Mouse (Mus musculus) heart, adult 2 months (tissue): ENCODE measurements around the gene Slc36a2. TPM values are rescaled to one million over a fixed set of nuclear protein-coding genes. Genes with fewer than 3 reads are reported as not detected.

ENCODE experiments used
- DNase-seq, 2 experiments: peaks; one replicate each; pipeline ENCODE4 v3.0.0; 2021
- H3K27ac ChIP-seq: fragments of 200-600 bp; 2 replicates; pipeline ENCODE4 v1.8.1; 2022
- H3K27me3 ChIP-seq: fragments of 200-500 bp; 2 replicates; pipeline ENCODE4 v1.6.1; 2012; ENCODE audit warnings: mild to moderate bottlenecking, low read length, inconsistent platforms, mixed read lengths; ENCODE audit not compliant: control insufficient read depth, insufficient read depth
- H3K36me3 ChIP-seq: fragments of 200-500 bp; 2 replicates; pipeline ENCODE4 v1.6.1; 2012; ENCODE audit warnings: low read length, inconsistent platforms; ENCODE audit not compliant: control insufficient read depth, insufficient read depth
- H3K4me1 ChIP-seq: fragments of 200-500 bp; 2 replicates; pipeline ENCODE4 v1.6.1; 2011; ENCODE audit warnings: low read length; ENCODE audit not compliant: control insufficient read depth, insufficient read depth
- H3K4me3 ChIP-seq: fragments of 200-600 bp; 2 replicates; pipeline ENCODE4 v1.8.1; 2022
- H3K79me2 ChIP-seq: fragments of 200-500 bp; replicated peaks from 2 replicates; pipeline ENCODE4 v1.6.1; 2012; ENCODE audit warnings: mild to moderate bottlenecking, inconsistent platforms, low read length, moderate library complexity, mixed read lengths; ENCODE audit not compliant: control insufficient read depth, insufficient read depth
- H3K9ac ChIP-seq: fragments of 200-500 bp; 2 replicates; pipeline ENCODE4 v1.6.1; 2012; ENCODE audit warnings: low read depth, mild to moderate bottlenecking, control low read depth, inconsistent platforms, low read length, mixed read lengths
- CTCF ChIP-seq: fragments of 200-600 bp; IDR thresholded peaks from 2 replicates; pipeline ENCODE4 v1.8.1; 2022; ENCODE audit warnings: antibody characterized with exemption, mild to moderate bottlenecking, moderate library complexity
- EP300 ChIP-seq: fragments of 200-500 bp; IDR thresholded peaks from 2 replicates; pipeline ENCODE4 v1.6.1; 2011; ENCODE audit warnings: low read depth, low read length, control low read depth; ENCODE audit not compliant: insufficient read depth
- POLR2A ChIP-seq: fragments of 200-500 bp; IDR thresholded peaks from 2 replicates; pipeline ENCODE4 v1.6.1; 2011; ENCODE audit warnings: mild to moderate bottlenecking, low read depth, low read length, control low read depth; ENCODE audit not compliant: insufficient read depth
- WGBS: fragments of 180-500 bp; shearing (Covaris S2); methylation state at CpG from one replicate; pipeline ENCODE4 v1.1.7; 2018; 5-methylcytosine and 5-hydroxymethylcytosine counted together
- intact Hi-C: fragments of 180-260 bp; cut with DNase I; formaldehyde crosslinking; loops from one replicate; pipeline ENCODE4 v1.15.1; 2025
- polyA plus RNA-seq: library from polyadenylated mRNA; depleted of rRNA; stranded (reverse); fragments of >200 nt; gene quantifications from 2 replicates; pipeline ENCODE4 v1.2.3, GENCODE M21; 2012
- total RNA-seq, 2 experiments: library from RNA; stranded (reverse); gene quantifications; 2 replicates each; pipeline ENCODE4 v1.2.3; 2021

Gene Slc36a2
- total and polyA plus RNA-seq, 3 experiments = 10.6 to 70.1 (median 12.1) TPM

DNA sequence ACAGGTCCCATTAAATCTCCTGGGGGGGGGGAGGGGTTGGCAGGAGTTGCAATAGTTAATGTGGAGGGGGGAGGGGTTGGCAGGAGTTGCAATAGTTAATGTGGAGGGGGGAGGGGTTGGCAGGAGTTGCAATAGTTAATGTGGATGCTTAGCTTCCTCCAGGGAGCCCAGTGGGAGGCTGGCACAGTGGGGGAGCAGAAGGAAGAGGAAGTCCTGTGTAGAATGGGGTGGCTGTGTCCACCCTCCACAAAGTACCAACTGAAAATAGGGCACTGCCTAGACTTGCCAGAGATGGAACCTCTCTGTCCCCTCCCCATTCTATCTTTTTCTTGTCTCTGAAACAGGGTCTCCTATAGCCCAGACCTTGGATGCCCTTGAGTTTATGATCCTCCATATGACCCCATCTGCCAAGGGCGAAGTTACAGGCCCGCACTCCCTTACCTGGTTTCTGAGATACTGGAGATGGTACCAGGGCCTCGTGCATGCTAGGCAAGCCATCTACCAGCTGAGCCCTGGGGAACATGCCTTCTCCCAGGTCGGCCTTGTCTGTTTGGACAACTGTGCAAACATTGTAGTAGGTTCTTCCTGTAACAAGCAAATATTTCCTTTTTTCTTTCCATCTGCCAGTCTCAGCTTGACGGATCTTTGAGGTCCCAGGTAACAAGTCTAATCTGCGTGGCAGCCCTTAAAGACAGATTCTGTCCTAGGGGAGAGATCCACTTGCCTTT lies 24.9 kb upstream of the Slc36a2 start:
- intact Hi-C loops = no loop called here
- H3K79me2 ChIP-seq = no peaks in the 10 kb centered on the region
- no peak overlapping the region for H3K4me3 ChIP-seq
- H3K27me3 ChIP-seq = no peaks in the 10 kb centered on the region
- no peak for TF ChIP-seq POLR2A
- TF ChIP-seq EP300 = no peak
- TF ChIP-seq CTCF = no peak
- H3K27ac ChIP-seq = no peak overlapping the region
- peaks cover 7% of the 10 kb centered on the region for H3K4me1 ChIP-seq
- DNase-seq = no peak
- 78% methylated on average over 6 of the region's 6 CpGs for WGBS
- H3K36me3 ChIP-seq = no peaks in the 10 kb centered on the region
- H3K9ac ChIP-seq = no peak overlapping the region

DNA sequence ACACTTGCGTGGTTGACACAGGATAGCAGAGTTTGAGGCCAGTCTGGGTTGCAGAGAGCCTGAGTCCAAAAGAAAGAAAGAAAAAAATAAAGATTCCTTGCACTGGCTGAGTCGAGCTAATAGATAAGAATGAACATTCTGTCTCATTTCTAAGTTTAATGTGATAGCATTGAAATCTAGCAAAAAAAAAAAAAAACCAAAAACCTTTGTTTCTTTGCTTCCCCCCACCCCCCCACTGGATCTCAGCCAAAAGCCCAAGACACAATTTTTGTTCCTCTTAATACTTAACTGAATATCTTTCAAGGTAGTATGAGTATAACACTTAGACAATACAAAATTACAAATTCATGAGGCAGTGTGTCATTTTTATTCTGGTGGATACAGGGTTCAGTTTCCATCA lies 24.2 kb upstream of the Slc36a2 start:
- WGBS = 64% methylated on average over 2 of the region's 2 CpGs
- intact Hi-C loops = no loop called here

DNA sequence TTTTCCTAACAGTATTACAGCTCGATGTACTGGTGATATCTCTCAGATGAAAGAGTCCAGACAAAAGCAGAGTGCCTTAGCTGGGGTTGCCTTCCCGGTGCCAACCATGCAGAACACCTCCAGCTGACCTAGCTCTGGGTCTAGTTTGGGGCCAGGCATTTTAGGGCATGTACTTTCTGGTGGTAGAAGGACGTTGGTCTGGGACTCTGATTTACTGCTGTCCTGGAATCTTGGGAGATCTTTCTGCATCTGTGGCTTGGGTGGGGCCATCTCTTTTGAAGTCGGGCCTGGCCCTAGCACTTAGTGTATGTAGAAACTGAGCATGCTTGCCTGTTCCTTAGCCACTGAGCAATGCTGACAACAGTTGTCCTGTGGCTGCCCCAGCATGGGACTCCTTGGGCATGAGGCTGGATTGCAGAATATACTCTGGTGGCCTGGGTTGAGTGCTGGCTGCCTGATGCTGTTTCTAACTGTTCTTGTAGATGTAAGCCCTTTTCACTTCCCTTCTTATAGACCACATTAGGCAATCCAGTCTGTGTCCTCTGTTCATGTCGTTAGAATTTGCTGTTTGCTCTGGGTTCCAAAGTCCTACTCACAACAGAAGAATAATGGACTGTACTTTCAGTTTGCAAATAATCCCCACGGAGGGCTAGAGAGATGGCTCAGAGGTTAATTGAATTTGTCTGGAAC lies 23.3 kb upstream of the Slc36a2 start:
- intact Hi-C loops = no loop called here
- Histone ChIP-seq H3K79me2 (peaks cover 3% of the 10 kb centered on the region; the same call in 1 of the 2 replicates), H3K9ac (no peak overlapping the region), H3K36me3 (no peaks in the 10 kb centered on the region), H3K27ac (no peak overlapping the region), H3K4me3 (no peak overlapping the region), H3K4me1 (peaks cover 1% of the 10 kb centered on the region), H3K27me3 (no peaks in the 10 kb centered on the region)
- no peak for TF ChIP-seq EP300
- no peak for TF ChIP-seq POLR2A
- no peak for TF ChIP-seq CTCF
- peak in 1 of 2 experiments; percentile 52 for DNase-seq
- WGBS = 53% methylated on average over 6 of the region's 6 CpGs

More for the DNA sequence above, 24.2 kb upstream of the Slc36a2 start:
- DNase-seq = no peak
- H3K36me3 ChIP-seq = no peaks in the 10 kb centered on the region
- H3K4me1 ChIP-seq = peaks cover 4% of the 10 kb centered on the region
- peaks cover 3% of the 10 kb centered on the region; the same call in 1 of the 2 replicates for H3K79me2 ChIP-seq
- no peak overlapping the region for H3K9ac ChIP-seq
- TF ChIP-seq POLR2A = no peak
- TF ChIP-seq CTCF = no peak
- TF ChIP-seq EP300 = no peak
- no peaks in the 10 kb centered on the region for H3K27me3 ChIP-seq
- H3K27ac ChIP-seq = no peak overlapping the region
- H3K4me3 ChIP-seq = no peak overlapping the region

DNA sequence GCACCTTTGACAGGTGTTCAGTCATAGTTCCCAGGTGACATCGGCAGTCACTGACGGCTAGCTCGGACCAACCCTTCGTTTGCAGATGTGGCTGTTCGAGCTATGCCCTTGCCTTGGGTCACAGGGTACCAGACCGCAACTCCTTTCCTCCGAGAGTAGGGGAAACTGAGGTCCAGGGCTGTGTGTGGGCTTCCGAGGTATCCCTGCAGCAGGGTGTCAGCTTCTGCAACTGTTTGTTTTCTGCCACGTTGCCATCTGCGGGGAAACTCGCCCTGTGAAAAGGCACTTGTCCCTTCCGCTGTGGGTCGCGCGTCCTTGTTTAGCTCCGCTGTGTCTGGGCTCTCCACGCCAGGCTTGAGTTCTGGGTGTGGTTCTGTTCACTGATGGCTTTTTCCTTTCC lies 19.7 kb upstream of the Slc36a2 start:
- WGBS = under 1% methylated on average over 17 of the region's 17 CpGs
- H3K27ac ChIP-seq = peak overlapping the region; percentile 74

DNA sequence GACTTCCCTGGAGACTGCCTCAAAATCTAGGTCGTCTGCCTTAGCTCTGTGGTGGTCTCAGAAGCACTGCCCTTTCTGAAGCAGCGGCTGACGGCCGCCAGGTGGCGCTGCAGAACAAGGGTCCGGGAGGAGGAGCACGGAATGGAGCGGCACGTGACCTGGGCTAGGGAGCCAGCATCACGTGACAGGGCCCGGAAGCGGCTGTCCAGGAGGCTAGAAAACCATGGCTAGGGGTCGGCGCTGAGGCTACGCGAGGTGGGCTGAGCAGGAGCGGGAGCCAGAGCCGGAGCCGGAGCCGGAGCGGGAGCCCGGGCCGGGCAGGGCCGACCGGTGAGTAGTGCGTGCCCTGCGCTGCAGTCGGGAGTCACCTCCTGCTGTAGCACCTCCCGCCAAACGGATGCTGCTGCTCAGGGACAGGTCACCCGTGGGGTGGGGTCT lies 19.3 kb upstream of the Slc36a2 start, which contains the start of gene Slc36a1:
Slc36a1 (plus strand) TSS at position 192 of the 438 bp plus-strand sequence.
- Histone ChIP-seq H3K27ac (peak within 1 kb of the TSS; percentile 74), H3K4me3 (peak within 1 kb of the TSS; percentile 72), H3K79me2 (peaks cover 3% of the 10 kb centered on the region; the same call in 1 of the 2 replicates), H3K27me3 (no peaks in the 10 kb centered on the region), H3K9ac (peak within 1 kb of the TSS; percentile 76), H3K36me3 (no peaks in the 10 kb centered on the region), H3K4me1 (no peaks in the 10 kb centered on the region; the same call in 1 of the 2 replicates)
- no peak; the same call in none of the 2 replicates for TF ChIP-seq CTCF
- peak; percentile 65 for TF ChIP-seq EP300
- TF ChIP-seq POLR2A = peak; percentile 56
- peak; percentile 94 to 97 for DNase-seq
- intact Hi-C loops = loop anchor here (1.0 to 5.0 kb wide), 3 partner anchors 33 to 241 kb away; no protein-coding TSS in a partner anchor
- under 1% methylated on average over 31 of the region's 31 CpGs for WGBS

More for the DNA sequence above, 19.7 kb upstream of the Slc36a2 start:
- Histone ChIP-seq H3K9ac (peak overlapping the region; percentile 76), H3K79me2 (peaks cover 3% of the 10 kb centered on the region; the same call in 1 of the 2 replicates), H3K27me3 (no peaks in the 10 kb centered on the region), H3K36me3 (no peaks in the 10 kb centered on the region), H3K4me3 (peak overlapping the region; percentile 72), H3K4me1 (no peaks in the 10 kb centered on the region; the same call in 1 of the 2 replicates)
- intact Hi-C loops = loop anchor here (1.0 to 5.0 kb wide), 3 partner anchors 33 to 240 kb away; no protein-coding TSS in a partner anchor
- no peak for TF ChIP-seq EP300
- TF ChIP-seq POLR2A = no peak
- no peak for TF ChIP-seq CTCF
- DNase-seq = peak; percentile 30 to 61
